Mouse (Mus musculus) limb, embryonic 12.5 days (tissue): Measurements from ENCODE around the gene Mxd4. TPM values are rescaled to one million over a fixed set of nuclear protein-coding genes. Genes with fewer than 3 reads are reported as not detected.

Source experiments
- ATAC-seq: fragments of 200-750 bp; cut with Nextera tagmentation; 2 replicates; pipeline ENCODE4 v1.8.0; 2017; ENCODE audit warnings: low read depth, moderate TSS enrichment; ENCODE audit not compliant: insufficient number of reproducible peaks, insufficient read depth, low FRiP score, low TSS enrichment
- H3K27ac ChIP-seq: fragments of 300-500 bp; sonication (generic); 2 replicates; pipeline ENCODE4 v1.5.1; 2016; ENCODE audit warnings: mild to moderate bottlenecking, moderate library complexity
- H3K27me3 ChIP-seq: fragments of 300-500 bp; sonication (generic); 2 replicates; pipeline ENCODE4 v1.6.1; 2016; ENCODE audit warnings: mild to moderate bottlenecking, moderate library complexity
- H3K36me3 ChIP-seq: fragments of 300-500 bp; sonication (generic); 2 replicates; pipeline ENCODE4 v1.6.1; 2016; ENCODE audit warnings: mild to moderate bottlenecking, moderate library complexity
- H3K4me1 ChIP-seq: fragments of 300-500 bp; sonication (generic); replicated peaks from 2 replicates; pipeline ENCODE4 v1.6.1; 2016
- H3K4me2 ChIP-seq: fragments of 300-500 bp; sonication (generic); 2 replicates; pipeline ENCODE4 v1.6.1; 2016; ENCODE audit warnings: mild to moderate bottlenecking, moderate library complexity
- H3K4me3 ChIP-seq: fragments of 300-500 bp; sonication (generic); replicated peaks from 2 replicates; pipeline ENCODE4 v1.5.1; 2016; ENCODE audit warnings: mild to moderate bottlenecking
- H3K9ac ChIP-seq: fragments of 300-500 bp; sonication (generic); replicated peaks from 2 replicates; pipeline ENCODE4 v1.6.1; 2016; ENCODE audit warnings: mild to moderate bottlenecking, moderate library complexity
- H3K9me3 ChIP-seq: fragments of 300-500 bp; sonication (generic); 2 replicates; pipeline ENCODE4 v1.6.1; 2016; ENCODE audit warnings: mild to moderate bottlenecking, moderate library complexity
- WGBS: fragments of 180-500 bp; shearing (Covaris S2); methylation state at CpG from one replicate; pipeline ENCODE4 v1.1.7; 2016; 5-methylcytosine and 5-hydroxymethylcytosine counted together
- polyA plus RNA-seq: library from polyadenylated mRNA; unstranded; fragments of >200 nt; fragmentation: Nextera tagmentation; extraction: Ambion mirVana; gene quantifications from 2 replicates; pipeline ENCODE4 v1.2.1, GENCODE M21; 2016

The Mxd4 gene
- 29.3 and 35.9 TPM in 2 replicates for polyA plus RNA-seq

- peak within 1 kb of the TSS; percentile 94 for H3K27ac ChIP-seq
- H3K4me2 ChIP-seq, result peak within 1 kb of the TSS; percentile 94
- WGBS, result under 1% methylated on average over 60 of the region's 60 CpGs
- ATAC-seq, result peak; percentile 99
- peak within 1 kb of the TSS; percentile 80 for H3K9ac ChIP-seq
- H3K36me3 ChIP-seq, result peaks cover 20% of the 10 kb centered on the region
- H3K4me3 ChIP-seq, result peak within 1 kb of the TSS; percentile 95
- peaks cover 53% of the 10 kb centered on the region for H3K4me1 ChIP-seq
- H3K9me3 ChIP-seq, result no peaks in the 10 kb centered on the region
- H3K27me3 ChIP-seq, result peaks cover 4% of the 10 kb centered on the region; the same call in 1 of the 2 replicates
These were observed at the start of gene Mxd4 for GRCm38 (mm10) chr5:34187601-34188316. Mxd4 (minus strand) TSS chr5:34187720.

GRCm38 (mm10) chr5:34235898-34236420 lies 48.4 kb upstream of the Mxd4 start:
- Histone ChIP-seq H3K4me3 (no peak overlapping the region), H3K36me3 (no peaks in the 10 kb centered on the region), H3K4me1 (0 out of 2 replicates have a peak, but pooled peaks cover 7% of the 10 kb centered on the region), H3K4me2 (no peak overlapping the region), H3K9ac (no peak overlapping the region), H3K27me3 (no peaks in the 10 kb centered on the region), H3K27ac (no peak overlapping the region), H3K9me3 (no peaks in the 10 kb centered on the region)
- 56% methylated on average over 10 of the region's 10 CpGs for WGBS
- ATAC-seq, result no peak

- Histone ChIP-seq H3K36me3 (no peaks in the 10 kb centered on the region), H3K27ac (no peak overlapping the region), H3K9ac (no peak overlapping the region), H3K27me3 (no peaks in the 10 kb centered on the region), H3K4me3 (no peak overlapping the region), H3K4me2 (no peak overlapping the region), H3K9me3 (no peaks in the 10 kb centered on the region), H3K4me1 (0 out of 2 replicates have a peak, but pooled peaks cover 7% of the 10 kb centered on the region)
- ATAC-seq, result no peak
- WGBS, result 48% methylated on average over 4 of the region's 4 CpGs
These were observed 47.5 kb upstream of the Mxd4 start for GRCm38 (mm10) chr5:34235056-34235455.

GRCm38 (mm10) chr5:34233221-34233515 lies 45.6 kb upstream of the Mxd4 start:
- Histone ChIP-seq H3K36me3 (no peaks in the 10 kb centered on the region), H3K4me3 (no peak overlapping the region), H3K27me3 (no peaks in the 10 kb centered on the region), H3K4me1 (0 out of 2 replicates have a peak, but pooled peaks cover 7% of the 10 kb centered on the region), H3K27ac (no peak overlapping the region), H3K4me2 (no peak overlapping the region), H3K9me3 (no peaks in the 10 kb centered on the region), H3K9ac (no peak overlapping the region)
- 0 out of 2 replicates have a peak, but pooled peaks have one; percentile 20 for ATAC-seq
- 86% methylated on average over 6 of the region's 6 CpGs for WGBS

- no peaks in the 10 kb centered on the region for H3K36me3 ChIP-seq
- H3K4me1 ChIP-seq, result 0 out of 2 replicates have a peak, but pooled peaks cover 7% of the 10 kb centered on the region
- 48% methylated on average over 8 of the region's 8 CpGs for WGBS
- no peak overlapping the region for H3K27ac ChIP-seq
- no peak overlapping the region for H3K4me3 ChIP-seq
- H3K4me2 ChIP-seq, result no peak overlapping the region
- no peaks in the 10 kb centered on the region for H3K9me3 ChIP-seq
- ATAC-seq, result no peak
- H3K27me3 ChIP-seq, result no peaks in the 10 kb centered on the region
- no peak overlapping the region for H3K9ac ChIP-seq
These were observed 45.1 kb upstream of the Mxd4 start for GRCm38 (mm10) chr5:34232481-34233220.

GRCm38 (mm10) chr5:34231901-34232300 lies 44.4 kb upstream of the Mxd4 start:
- no peak for ATAC-seq
- no peak overlapping the region for H3K27ac ChIP-seq
- 91% methylated on average over 6 of the region's 6 CpGs for WGBS

GRCm38 (mm10) chr5:34230599-34231485 lies 43.3 kb upstream of the Mxd4 start:
- no peak overlapping the region for H3K27ac ChIP-seq
- 0 out of 2 replicates have a peak, but pooled peaks cover 7% of the 10 kb centered on the region for H3K4me1 ChIP-seq
- no peak overlapping the region for H3K4me2 ChIP-seq
- 71% methylated on average over 9 of the region's 9 CpGs for WGBS
- no peaks in the 10 kb centered on the region for H3K36me3 ChIP-seq
- H3K9ac ChIP-seq, result no peak overlapping the region
- no peaks in the 10 kb centered on the region for H3K9me3 ChIP-seq
- ATAC-seq, result no peak
- H3K27me3 ChIP-seq, result no peaks in the 10 kb centered on the region
- H3K4me3 ChIP-seq, result no peak overlapping the region

More at GRCm38 (mm10) chr5:34231901-34232300, 44.4 kb upstream of the Mxd4 start:
- H3K4me1 ChIP-seq, result 0 out of 2 replicates have a peak, but pooled peaks cover 7% of the 10 kb centered on the region
- no peak overlapping the region for H3K4me3 ChIP-seq
- no peak overlapping the region for H3K4me2 ChIP-seq
- no peaks in the 10 kb centered on the region for H3K9me3 ChIP-seq
- H3K36me3 ChIP-seq, result no peaks in the 10 kb centered on the region
- no peak overlapping the region for H3K9ac ChIP-seq
- H3K27me3 ChIP-seq, result no peaks in the 10 kb centered on the region

GRCm38 (mm10) chr5:34229503-34229902 lies 42.0 kb upstream of the Mxd4 start:
- no peak for ATAC-seq
- H3K27ac ChIP-seq, result no peak overlapping the region
- no peak overlapping the region for H3K9ac ChIP-seq
- no peak overlapping the region for H3K4me2 ChIP-seq
- H3K4me1 ChIP-seq, result 0 out of 2 replicates have a peak, but pooled peaks cover 7% of the 10 kb centered on the region
- H3K4me3 ChIP-seq, result no peak overlapping the region
- H3K27me3 ChIP-seq, result no peaks in the 10 kb centered on the region
- H3K9me3 ChIP-seq, result no peaks in the 10 kb centered on the region
- 87% methylated on average over 5 of the region's 5 CpGs for WGBS
- H3K36me3 ChIP-seq, result no peaks in the 10 kb centered on the region

- Histone ChIP-seq H3K27ac (no peak overlapping the region), H3K4me2 (no peak overlapping the region), H3K9me3 (no peaks in the 10 kb centered on the region), H3K27me3 (no peaks in the 10 kb centered on the region), H3K9ac (no peak overlapping the region), H3K4me1 (no peaks in the 10 kb centered on the region), H3K4me3 (no peak overlapping the region), H3K36me3 (no peaks in the 10 kb centered on the region)
- 92% methylated on average over 2 of the region's 2 CpGs for WGBS
- ATAC-seq, result no peak
These were observed 38.0 kb upstream of the Mxd4 start for GRCm38 (mm10) chr5:34225516-34225915.

GRCm38 (mm10) chr5:34224515-34224914 lies 37.0 kb upstream of the Mxd4 start:
- no peak overlapping the region for H3K27ac ChIP-seq
- H3K4me3 ChIP-seq, result no peak overlapping the region
- H3K4me2 ChIP-seq, result no peak overlapping the region
- no peaks in the 10 kb centered on the region for H3K9me3 ChIP-seq
- ATAC-seq, result no peak
- H3K36me3 ChIP-seq, result no peaks in the 10 kb centered on the region
- no peak overlapping the region for H3K9ac ChIP-seq
- 76% methylated on average over 5 of the region's 5 CpGs for WGBS
- no peaks in the 10 kb centered on the region for H3K27me3 ChIP-seq
- H3K4me1 ChIP-seq, result no peaks in the 10 kb centered on the region
